Mouse (Mus musculus): ENCODE data around the gene Abcf3. TPM values are rescaled to one million over a fixed set of nuclear protein-coding genes. Genes with fewer than 3 reads are reported as not detected.
A peak's percentile ranks its signal among the peaks of the same experiment; 100 is the strongest.

Abcf3 gene
- polyA plus RNA-seq, 1 experiment: 50.2 TPM

GRCm38 (mm10) chr16:20549161-20549560 is 784 bp downstream of the Abcf3 start:
- Histone ChIP-seq H3K36me3 (ENCODE audit: control insufficient read depth, insufficient read depth) (peaks cover 21% of the 10 kb centered on the region), H3K4me2 (ENCODE audit: low read depth) (peak overlapping the region; percentile 90), H3K79me2 (ENCODE audit: control insufficient read depth, insufficient read depth) (peaks cover 13% of the 10 kb centered on the region), H3ac (ENCODE audit: control insufficient read depth, insufficient read length) (peak overlapping the region; percentile 63), H3K27me3 (ENCODE audit: control insufficient read depth, insufficient read depth, insufficient read length) (no peaks in the 10 kb centered on the region), H3K4me3 (peak overlapping the region; percentile 99)
- no peak for TF ChIP-seq SRF (IDR thresholded peaks at IDR 0.05; ENCODE audit: control insufficient read depth, insufficient read length, low read depth)
- TF ChIP-seq MAX (IDR thresholded peaks at IDR 0.05; ENCODE audit: low read depth): no peak
- TF ChIP-seq POLR2AphosphoS2 (IDR thresholded peaks at IDR 0.05; ENCODE audit: insufficient read length, low read depth): no peak
- no peak for TF ChIP-seq MYOD1 (IDR thresholded peaks at IDR 0.05; ENCODE audit: control insufficient read depth in 1 of 3, insufficient read length in 2 of 3, low read depth in 2 of 3)
- no peak for TF ChIP-seq TCF12 (IDR thresholded peaks at IDR 0.05; ENCODE audit: insufficient read depth, poor library complexity, severe bottlenecking)
- no peak for TF ChIP-seq TCF3 (IDR thresholded peaks at IDR 0.05; ENCODE audit: insufficient read length, low read depth)

DNA sequence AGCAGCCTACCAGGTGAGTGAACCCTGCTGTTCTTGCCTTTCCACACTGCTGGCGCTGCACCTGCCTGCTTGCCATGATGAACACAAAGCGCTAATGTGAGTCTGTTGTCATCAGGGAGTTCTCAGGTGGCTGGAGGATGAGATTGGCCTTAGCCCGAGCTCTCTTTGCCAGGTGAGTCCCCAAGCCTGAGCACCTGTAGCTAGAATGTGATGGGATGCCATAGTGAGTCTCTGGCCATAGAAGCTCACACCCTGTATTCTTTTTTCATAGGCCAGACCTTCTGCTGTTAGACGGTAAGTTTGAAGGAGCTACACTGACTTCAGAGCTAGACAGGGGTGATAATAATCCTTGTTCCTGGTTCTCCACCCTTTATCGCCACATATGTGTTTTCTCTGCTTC is 3.3 kb downstream of the Abcf3 start:
- no peak overlapping the region for H3ac ChIP-seq (ENCODE audit: control insufficient read depth, insufficient read length)
- no peak overlapping the region for H3K4me2 ChIP-seq (ENCODE audit: low read depth)
- TF ChIP-seq TCF3 (IDR thresholded peaks at IDR 0.05; ENCODE audit: insufficient read length, low read depth) (no peak), E2F4 (IDR thresholded peaks at IDR 0.05; ENCODE audit: insufficient read depth) (no peak), SRF (IDR thresholded peaks at IDR 0.05; ENCODE audit: control insufficient read depth, insufficient read length, low read depth) (no peak), POLR2A (IDR thresholded peaks at IDR 0.05; ENCODE audit: insufficient read length, low read depth) (no peak), POLR2AphosphoS2 (IDR thresholded peaks at IDR 0.05; ENCODE audit: insufficient read length, low read depth) (no peak), MYOG (IDR thresholded peaks at IDR 0.05; ENCODE audit: control insufficient read depth in 1 of 3, insufficient read depth in 1 of 3, insufficient read length in 2 of 3, low read depth in 2 of 3) (no peak), USF1 (IDR thresholded peaks at IDR 0.05; ENCODE audit: low read depth) (no peak)
- H3K79me2 ChIP-seq (ENCODE audit: control insufficient read depth, insufficient read depth): peaks cover 13% of the 10 kb centered on the region
- H3K27me3 ChIP-seq (ENCODE audit: control insufficient read depth, insufficient read depth, insufficient read length): no peaks in the 10 kb centered on the region
- no peak overlapping the region for H3K4me3 ChIP-seq
- H3K36me3 ChIP-seq (ENCODE audit: control insufficient read depth, insufficient read depth): peaks cover 17% of the 10 kb centered on the region

- Histone ChIP-seq H3K27me3 (ENCODE audit: control insufficient read depth, insufficient read depth, insufficient read length) (no peaks in the 10 kb centered on the region), H3ac (ENCODE audit: control insufficient read depth, insufficient read length) (no peak overlapping the region), H3K4me3 (no peak overlapping the region), H3K36me3 (ENCODE audit: control insufficient read depth, insufficient read depth) (peaks cover 17% of the 10 kb centered on the region), H3K4me2 (ENCODE audit: low read depth) (no peak overlapping the region), H3K79me2 (ENCODE audit: control insufficient read depth, insufficient read depth) (peaks cover 13% of the 10 kb centered on the region)
- TF ChIP-seq SRF (IDR thresholded peaks at IDR 0.05; ENCODE audit: control insufficient read depth, insufficient read length, low read depth) (no peak), TCF3 (IDR thresholded peaks at IDR 0.05; ENCODE audit: insufficient read length, low read depth) (no peak)
Measured at GRCm38 (mm10) chr16:20552594-20552993, 4.2 kb downstream of the Abcf3 start.

- H3ac ChIP-seq (ENCODE audit: control insufficient read depth, insufficient read length): no peak overlapping the region
- TF ChIP-seq TCF12 (IDR thresholded peaks at IDR 0.05; ENCODE audit: insufficient read depth, poor library complexity, severe bottlenecking): no peak
- no peak for TF ChIP-seq MAX (IDR thresholded peaks at IDR 0.05; ENCODE audit: low read depth)
- no peak for TF ChIP-seq REST (IDR thresholded peaks at IDR 0.05; ENCODE audit: insufficient read depth, insufficient read length)
- no peak for TF ChIP-seq MYOG (IDR thresholded peaks at IDR 0.05; ENCODE audit: control insufficient read depth in 1 of 3, insufficient read depth in 1 of 3, insufficient read length in 2 of 3, low read depth in 2 of 3)
- TF ChIP-seq POLR2AphosphoS2 (IDR thresholded peaks at IDR 0.05; ENCODE audit: insufficient read length, low read depth): no peak
- TF ChIP-seq TCF3 (IDR thresholded peaks at IDR 0.05; ENCODE audit: insufficient read length, low read depth): no peak
- TF ChIP-seq USF1 (IDR thresholded peaks at IDR 0.05; ENCODE audit: low read depth): no peak
- no peak for TF ChIP-seq POLR2A (IDR thresholded peaks at IDR 0.05; ENCODE audit: insufficient read length, low read depth)
- TF ChIP-seq CEBPB (IDR thresholded peaks at IDR 0.05; ENCODE audit: insufficient read depth, poor library complexity, severe bottlenecking): no peak
- TF ChIP-seq SRF (IDR thresholded peaks at IDR 0.05; ENCODE audit: control insufficient read depth, insufficient read length, low read depth): no peak
- no peak for TF ChIP-seq E2F4 (IDR thresholded peaks at IDR 0.05; ENCODE audit: insufficient read depth)
- TF ChIP-seq MYOD1 (IDR thresholded peaks at IDR 0.05; ENCODE audit: control insufficient read depth in 1 of 3, insufficient read length in 2 of 3, low read depth in 2 of 3): no peak
- no peaks in the 10 kb centered on the region for H3K79me2 ChIP-seq (ENCODE audit: control insufficient read depth, insufficient read depth)
- H3K36me3 ChIP-seq (ENCODE audit: control insufficient read depth, insufficient read depth): peaks cover 23% of the 10 kb centered on the region
- no peak overlapping the region for H3K4me2 ChIP-seq (ENCODE audit: low read depth)
- no peak overlapping the region for H3K4me3 ChIP-seq
- no peaks in the 10 kb centered on the region for H3K27me3 ChIP-seq (ENCODE audit: control insufficient read depth, insufficient read depth, insufficient read length)
Measured at GRCm38 (mm10) chr16:20555000-20555399, 6.6 kb downstream of the Abcf3 start.

GRCm38 (mm10) chr16:20557381-20557780 is 9.0 kb downstream of the Abcf3 start:
- Histone ChIP-seq H3ac (ENCODE audit: control insufficient read depth, insufficient read length) (no peak overlapping the region), H3K4me2 (ENCODE audit: low read depth) (no peak overlapping the region), H3K27me3 (ENCODE audit: control insufficient read depth, insufficient read depth, insufficient read length) (no peaks in the 10 kb centered on the region), H3K4me3 (no peak overlapping the region), H3K79me2 (ENCODE audit: control insufficient read depth, insufficient read depth) (no peaks in the 10 kb centered on the region), H3K36me3 (ENCODE audit: control insufficient read depth, insufficient read depth) (peaks cover 23% of the 10 kb centered on the region)
- TF ChIP-seq SRF (IDR thresholded peaks at IDR 0.05; ENCODE audit: control insufficient read depth, insufficient read length, low read depth) (no peak), USF1 (IDR thresholded peaks at IDR 0.05; ENCODE audit: low read depth) (no peak), MYOG (IDR thresholded peaks at IDR 0.05; ENCODE audit: control insufficient read depth in 1 of 3, insufficient read depth in 1 of 3, insufficient read length in 2 of 3, low read depth in 2 of 3) (no peak), POLR2AphosphoS2 (IDR thresholded peaks at IDR 0.05; ENCODE audit: insufficient read length, low read depth) (no peak), MYOD1 (IDR thresholded peaks at IDR 0.05; ENCODE audit: control insufficient read depth in 1 of 3, insufficient read length in 2 of 3, low read depth in 2 of 3) (no peak), REST (IDR thresholded peaks at IDR 0.05; ENCODE audit: insufficient read depth, insufficient read length) (no peak), E2F4 (IDR thresholded peaks at IDR 0.05; ENCODE audit: insufficient read depth) (no peak), TCF3 (IDR thresholded peaks at IDR 0.05; ENCODE audit: insufficient read length, low read depth) (no peak), POLR2A (IDR thresholded peaks at IDR 0.05; ENCODE audit: insufficient read length, low read depth) (no peak), MAX (IDR thresholded peaks at IDR 0.05; ENCODE audit: low read depth) (no peak), CEBPB (IDR thresholded peaks at IDR 0.05; ENCODE audit: insufficient read depth, poor library complexity, severe bottlenecking) (no peak), TCF12 (IDR thresholded peaks at IDR 0.05; ENCODE audit: insufficient read depth, poor library complexity, severe bottlenecking) (no peak)
